Mouse (Mus musculus): Measurements from ENCODE around the gene Exoc6b.

DNA sequence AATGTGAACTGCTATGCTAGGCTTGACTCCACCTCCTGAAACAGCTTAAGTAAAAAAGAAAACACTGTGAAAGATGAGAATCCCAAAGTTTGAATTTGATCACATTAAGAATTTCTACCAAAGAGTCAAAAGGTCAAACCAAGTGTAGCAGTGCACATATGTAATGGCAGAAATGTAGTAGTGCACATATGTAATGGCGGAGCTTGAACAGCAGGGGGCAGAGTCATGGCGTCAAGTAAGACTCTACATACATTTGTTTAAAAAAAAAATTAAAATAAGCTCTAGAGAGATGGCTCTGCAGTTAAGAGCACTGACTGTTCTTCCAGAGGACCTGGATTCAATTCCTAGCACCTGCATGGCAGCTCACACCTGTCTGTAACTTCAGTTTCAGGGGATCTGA lies 153.0 kb downstream of the Exoc6b start:
- TF ChIP-seq POLR2A (IDR thresholded peaks at IDR 0.05; ENCODE audit: borderline replicate concordance, insufficient read depth, low read length) = no peak
- TF ChIP-seq CTCF (IDR thresholded peaks at IDR 0.05; ENCODE audit: borderline replicate concordance, insufficient read depth, low read depth, low read length) = 0 out of 2 replicates have a peak, but pooled peaks have one; percentile 18
